Mouse (Mus musculus): ENCODE measurements at regions not wholly inside any gene's neighbourhood (a gene's known extent, or its start where the extent isn't known, plus 50 kb on each side); places are given as distances from the start of the nearest gene placed in this dataset.
A peak's percentile ranks its signal among the peaks of the same experiment; 100 is the strongest.

DNA sequence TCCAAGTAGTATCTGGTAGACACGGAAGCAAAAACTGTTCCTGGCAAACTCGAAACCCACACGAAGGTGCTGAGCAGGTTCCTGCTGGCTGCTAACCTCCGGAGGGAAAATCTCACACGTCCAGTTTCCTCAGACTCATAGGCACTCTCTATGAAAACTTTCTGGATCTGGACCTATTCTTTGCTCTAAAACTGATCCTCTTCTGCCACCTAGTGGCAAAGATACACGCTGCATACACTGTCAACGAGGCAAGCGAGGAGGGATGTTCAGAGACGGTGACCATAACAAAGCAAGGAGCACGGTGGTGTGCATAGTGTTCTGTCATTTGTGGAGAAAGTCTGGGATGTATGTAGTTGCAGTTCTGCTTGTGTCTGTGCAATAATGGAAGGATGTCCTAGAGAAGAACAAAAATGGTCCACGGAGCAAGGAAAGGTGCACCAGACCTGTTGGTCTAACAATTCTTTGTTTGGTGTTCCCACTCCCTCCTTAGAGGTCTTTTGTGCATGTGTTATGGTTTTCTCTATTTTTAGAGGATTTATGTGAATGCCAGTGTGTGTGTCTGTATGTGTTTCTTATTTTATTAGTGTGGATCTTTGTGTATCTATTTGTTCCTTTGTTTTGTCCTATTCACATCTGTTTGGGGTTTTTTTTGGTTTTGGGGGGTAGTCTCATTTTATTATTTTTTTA lies 57.0 kb upstream of the Siglech start:
- DNase-seq (ENCODE audit: low spot score in 2 of 2): peak; percentile 53 to 71

Data from right cerebral cortex, adult 2 months (tissue).